Mouse (Mus musculus) kidney, adult 2 months (tissue): Measurements from ENCODE around the gene Pm20d1. TPM values are rescaled to one million over a fixed set of nuclear protein-coding genes. Genes with fewer than 3 reads are reported as not detected.
A peak's percentile ranks its signal among the peaks of the same experiment; 100 is the strongest.

ENCODE experiments used
- DNase-seq: peaks from one replicate; pipeline ENCODE4 v3.0.0; 2021
- H3K27ac ChIP-seq: fragments of 200-500 bp; 2 replicates; pipeline ENCODE4 v1.5.1; 2012; ENCODE audit warnings: low read depth, low read length, control low read depth, inconsistent platforms; ENCODE audit not compliant: insufficient read depth
- H3K27me3 ChIP-seq: fragments of 200-500 bp; replicated peaks from 2 replicates; pipeline ENCODE4 v1.6.1; 2012; ENCODE audit warnings: mild to moderate bottlenecking, moderate library complexity, low read length, inconsistent platforms; ENCODE audit not compliant: control insufficient read depth, insufficient read depth
- H3K36me3 ChIP-seq: fragments of 200-500 bp; 2 replicates; pipeline ENCODE4 v1.6.1; 2012; ENCODE audit warnings: mild to moderate bottlenecking, moderate library complexity, low read length, inconsistent platforms; ENCODE audit not compliant: control insufficient read depth, insufficient read depth
- H3K4me1 ChIP-seq: fragments of 200-500 bp; 2 replicates; pipeline ENCODE4 v1.6.1; 2011; ENCODE audit warnings: low read length; ENCODE audit not compliant: control insufficient read depth, insufficient read depth
- H3K4me3 ChIP-seq: fragments of 200-500 bp; 2 replicates; pipeline ENCODE4 v1.5.1; 2011; ENCODE audit warnings: mild to moderate bottlenecking, low read depth, low read length, control low read depth; ENCODE audit not compliant: insufficient read depth
- CTCF ChIP-seq: fragments of 200-500 bp; conservative IDR thresholded peaks from 2 replicates; pipeline ENCODE4 v1.5.1; 2011; ENCODE audit warnings: low read depth, mild to moderate bottlenecking, control low read depth, low read length, moderate library complexity, mixed read lengths; ENCODE audit not compliant: insufficient read depth, insufficient read length
- POLR2A ChIP-seq: fragments of 200-500 bp; IDR thresholded peaks from one replicate; pipeline ENCODE4 v1.6.1; 2011; ENCODE audit warnings: low read depth, low read length, control low read depth
- WGBS: fragments of 180-500 bp; shearing (Covaris S2); methylation state at CpG from one replicate; pipeline ENCODE4 v1.1.7; 2018; 5-methylcytosine and 5-hydroxymethylcytosine counted together
- polyA plus RNA-seq: library from polyadenylated mRNA; depleted of rRNA; stranded (reverse); fragments of >200 nt; gene quantifications from 2 replicates; pipeline ENCODE4 v1.2.3, GENCODE M21; 2012

The Pm20d1 gene
- polyA plus RNA-seq, 1 experiment, result 26.3 TPM

- Histone ChIP-seq H3K27ac (no peak overlapping the region), H3K4me1 (no peaks in the 10 kb centered on the region), H3K4me3 (no peak overlapping the region), H3K36me3 (no peaks in the 10 kb centered on the region), H3K27me3 (no peaks in the 10 kb centered on the region)
- WGBS, result 67% methylated on average over 3 of the region's 3 CpGs
- no peak for DNase-seq
- TF ChIP-seq CTCF, result no peak
- TF ChIP-seq POLR2A, result no peak
These were observed 42.9 kb upstream of the Pm20d1 start for GRCm38 (mm10) chr1:131754212-131754829.

GRCm38 (mm10) chr1:131754916-131755315, 42.3 kb upstream of the Pm20d1 start:
- Histone ChIP-seq H3K27me3 (no peaks in the 10 kb centered on the region), H3K27ac (no peak overlapping the region), H3K36me3 (no peaks in the 10 kb centered on the region), H3K4me3 (no peak overlapping the region), H3K4me1 (no peaks in the 10 kb centered on the region)
- no peak for TF ChIP-seq POLR2A
- TF ChIP-seq CTCF, result no peak
- DNase-seq, result peak; percentile 36
- WGBS, result 77% methylated on average over 4 of the region's 4 CpGs

- no peak for DNase-seq
These were observed 40.0 kb upstream of the Pm20d1 start for GRCm38 (mm10) chr1:131757211-131757610.

GRCm38 (mm10) chr1:131758796-131759195, 38.4 kb upstream of the Pm20d1 start:
- H3K27me3 ChIP-seq, result no peaks in the 10 kb centered on the region
- H3K36me3 ChIP-seq, result no peaks in the 10 kb centered on the region
- no peak for DNase-seq
- TF ChIP-seq POLR2A (no peak), CTCF (no peak)
- H3K4me3 ChIP-seq, result no peak overlapping the region
- H3K4me1 ChIP-seq, result no peaks in the 10 kb centered on the region
- no peak overlapping the region for H3K27ac ChIP-seq
- 58% methylated on average over 7 of the region's 7 CpGs for WGBS

More at GRCm38 (mm10) chr1:131757211-131757610, 40.0 kb upstream of the Pm20d1 start:
- no peak for TF ChIP-seq POLR2A
- no peak for TF ChIP-seq CTCF
- Histone ChIP-seq H3K27ac (no peak overlapping the region), H3K27me3 (no peaks in the 10 kb centered on the region), H3K4me1 (no peaks in the 10 kb centered on the region), H3K4me3 (no peak overlapping the region), H3K36me3 (no peaks in the 10 kb centered on the region)
- WGBS, result 92% methylated on average over 6 of the region's 6 CpGs

- Histone ChIP-seq H3K4me1 (no peaks in the 10 kb centered on the region), H3K4me3 (no peak overlapping the region), H3K27ac (no peak overlapping the region), H3K27me3 (no peaks in the 10 kb centered on the region), H3K36me3 (no peaks in the 10 kb centered on the region)
- 79% methylated on average over 9 of the region's 9 CpGs for WGBS
- DNase-seq, result no peak
- no peak for TF ChIP-seq POLR2A
- TF ChIP-seq CTCF, result no peak
These were observed 37.3 kb upstream of the Pm20d1 start for GRCm38 (mm10) chr1:131759667-131760427.

- no peak for DNase-seq
- WGBS, result 76% methylated on average over 3 of the region's 3 CpGs
- Histone ChIP-seq H3K36me3 (no peaks in the 10 kb centered on the region), H3K27me3 (no peaks in the 10 kb centered on the region), H3K27ac (no peak overlapping the region), H3K4me1 (no peaks in the 10 kb centered on the region), H3K4me3 (no peak overlapping the region)
- TF ChIP-seq CTCF (no peak), POLR2A (no peak)
These were observed 36.8 kb upstream of the Pm20d1 start for GRCm38 (mm10) chr1:131760428-131760820.

GRCm38 (mm10) chr1:131761079-131761831, 35.9 kb upstream of the Pm20d1 start:
- TF ChIP-seq CTCF (no peak), POLR2A (no peak)
- no peaks in the 10 kb centered on the region for H3K27me3 ChIP-seq
- WGBS, result 84% methylated on average over 13 of the region's 13 CpGs
- H3K4me1 ChIP-seq, result no peaks in the 10 kb centered on the region
- no peaks in the 10 kb centered on the region for H3K36me3 ChIP-seq
- no peak for DNase-seq
- no peak overlapping the region for H3K4me3 ChIP-seq
- no peak overlapping the region for H3K27ac ChIP-seq
